Mouse (Mus musculus) cerebellum, adult 2 months (tissue): ENCODE data around the gene Ap3b1.

Experiments used
- CTCF ChIP-seq: fragments of 200-500 bp; IDR thresholded peaks from 2 replicates; pipeline ENCODE4 v1.5.1; 2011; ENCODE audit warnings: low read depth, mild to moderate bottlenecking, control low read depth, low read length, moderate library complexity, borderline replicate concordance; ENCODE audit not compliant: insufficient read depth
- POLR2A ChIP-seq: fragments of 200-500 bp; IDR thresholded peaks from 2 replicates; pipeline ENCODE4 v1.6.1; 2011; ENCODE audit warnings: low read length, control low read depth, borderline replicate concordance; ENCODE audit not compliant: insufficient read depth

- no peak for TF ChIP-seq CTCF
- no peak for TF ChIP-seq POLR2A
Observed at GRCm38 (mm10) chr13:94490684-94491083, 131.9 kb downstream of the Ap3b1 start.
